Mouse (Mus musculus) intestine, embryonic 15.5 days (tissue): ENCODE results near the gene Rpap1. TPM values are rescaled to one million over a fixed set of nuclear protein-coding genes. Genes with fewer than 3 reads are reported as not detected.

Source experiments
- ATAC-seq: fragments of 200-750 bp; cut with Nextera tagmentation; 2 replicates; pipeline ENCODE4 v1.8.0; 2017; ENCODE audit warnings: moderate TSS enrichment, moderate library complexity
- H3K27ac ChIP-seq: fragments of 300-500 bp; sonication (generic); 2 replicates; pipeline ENCODE4 v1.5.1; 2015; ENCODE audit warnings: mild to moderate bottlenecking, inconsistent platforms
- H3K27me3 ChIP-seq: fragments of 300-500 bp; sonication (generic); replicated peaks from 2 replicates; pipeline ENCODE4 v1.6.1; 2015; ENCODE audit warnings: inconsistent platforms
- H3K36me3 ChIP-seq: fragments of 300-500 bp; sonication (generic); 2 replicates; pipeline ENCODE4 v1.6.1; 2015; ENCODE audit warnings: inconsistent platforms
- H3K4me1 ChIP-seq: fragments of 300-500 bp; sonication (generic); replicated peaks from 2 replicates; pipeline ENCODE4 v1.6.1; 2015; ENCODE audit warnings: inconsistent platforms
- H3K4me2 ChIP-seq: fragments of 300-500 bp; sonication (generic); replicated peaks from 2 replicates; pipeline ENCODE4 v1.6.1; 2015; ENCODE audit warnings: mild to moderate bottlenecking, inconsistent platforms
- H3K4me3 ChIP-seq: fragments of 300-500 bp; sonication (generic); replicated peaks from 2 replicates; pipeline ENCODE4 v1.5.1; 2015; ENCODE audit warnings: inconsistent platforms
- H3K9ac ChIP-seq: fragments of 300-500 bp; sonication (generic); 2 replicates; pipeline ENCODE4 v1.6.1; 2015; ENCODE audit warnings: inconsistent platforms
- H3K9me3 ChIP-seq: fragments of 300-500 bp; sonication (generic); 2 replicates; pipeline ENCODE4 v1.6.1; 2016; ENCODE audit warnings: inconsistent platforms
- WGBS: fragments of 180-500 bp; shearing (Covaris S2); methylation state at CpG from one replicate; pipeline ENCODE4 v1.1.7; 2015; 5-methylcytosine and 5-hydroxymethylcytosine counted together
- polyA plus RNA-seq: library from polyadenylated mRNA; unstranded; fragments of >200 nt; fragmentation: Nextera tagmentation; extraction: Ambion mirVana; gene quantifications from 2 replicates; pipeline ENCODE4 v1.2.1, GENCODE M21; 2015

The Rpap1 gene
- polyA plus RNA-seq, 1 experiment from 2014 or later = 24.2 TPM

DNA sequence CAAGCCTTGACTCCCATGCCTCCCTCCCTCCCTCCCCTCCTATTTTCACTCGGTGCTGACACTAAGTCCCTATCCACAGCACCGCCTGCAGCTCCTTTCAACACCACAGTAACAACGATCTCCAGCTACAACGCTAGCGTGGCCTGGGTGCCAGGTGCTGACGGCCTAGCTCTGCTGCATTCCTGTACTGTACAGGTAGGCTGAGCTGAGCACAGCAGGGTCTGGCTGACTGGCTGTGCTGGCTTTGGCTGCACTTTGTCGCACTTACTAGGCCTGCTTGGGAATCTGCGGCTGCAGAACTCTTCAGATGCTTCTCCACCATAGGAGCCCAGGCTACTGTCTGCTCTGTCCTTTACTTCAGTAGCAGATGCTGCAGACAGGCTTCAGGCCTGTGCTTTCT is 18.2 kb upstream of the Rpap1 start:
- no peak overlapping the region for H3K4me3 ChIP-seq
- ATAC-seq = no peak
- H3K9ac ChIP-seq = no peak overlapping the region
- no peak overlapping the region for H3K27ac ChIP-seq
- no peak overlapping the region for H3K4me2 ChIP-seq
- no peaks in the 10 kb centered on the region; the same call in 1 of the 2 replicates for H3K27me3 ChIP-seq
- no peaks in the 10 kb centered on the region for H3K9me3 ChIP-seq
- peaks cover 8% of the 10 kb centered on the region; the same call in 1 of the 2 replicates for H3K36me3 ChIP-seq
- 69% methylated on average over 8 of the region's 8 CpGs for WGBS
- peaks cover 15% of the 10 kb centered on the region for H3K4me1 ChIP-seq

DNA sequence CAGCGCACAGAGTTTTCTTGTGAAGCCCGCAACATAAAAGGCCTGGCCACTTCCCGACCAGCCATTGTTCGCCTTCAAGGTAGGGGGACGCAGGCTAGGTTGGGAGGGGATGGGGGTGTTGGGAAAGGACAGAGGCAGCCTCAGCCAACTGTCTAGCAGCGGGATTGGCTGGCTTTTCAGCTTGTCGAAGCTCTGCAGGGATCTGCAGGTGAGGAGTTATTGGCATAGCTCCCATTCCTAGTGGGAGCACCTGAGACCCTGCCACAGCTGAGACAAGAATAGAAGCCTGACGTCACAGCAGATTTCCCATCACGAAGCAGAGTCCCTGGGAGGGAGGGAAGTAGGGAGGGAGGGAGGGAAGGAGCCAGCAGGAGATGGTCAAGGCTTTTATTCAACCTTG is 17.4 kb upstream of the Rpap1 start:
- Histone ChIP-seq H3K27me3 (no peaks in the 10 kb centered on the region; the same call in 1 of the 2 replicates), H3K4me2 (no peak overlapping the region), H3K9me3 (no peaks in the 10 kb centered on the region), H3K4me1 (peaks cover 16% of the 10 kb centered on the region), H3K9ac (no peak overlapping the region), H3K4me3 (no peak overlapping the region), H3K36me3 (0 out of 2 replicates have a peak, but pooled peaks cover 4% of the 10 kb centered on the region), H3K27ac (no peak overlapping the region)
- WGBS = 53% methylated on average over 9 of the region's 9 CpGs
- ATAC-seq = no peak

DNA sequence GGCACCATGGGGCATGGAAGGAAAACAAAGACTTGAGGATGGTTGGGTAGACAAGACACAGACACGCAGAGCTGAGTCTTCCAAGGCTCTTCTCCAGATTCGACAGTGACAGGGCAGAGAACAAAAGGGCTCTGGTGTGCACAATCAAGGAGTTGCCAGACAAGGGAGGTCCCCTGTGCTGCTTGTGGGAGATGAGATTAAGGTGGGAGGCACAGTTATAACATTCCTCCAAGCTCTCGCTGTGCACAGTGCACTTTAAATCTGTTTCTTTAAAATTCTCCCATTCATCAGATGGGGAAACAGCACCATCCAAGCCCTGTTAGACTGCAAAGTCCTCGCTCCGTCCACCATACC is 16.9 kb upstream of the Rpap1 start:
- H3K27ac ChIP-seq = no peak overlapping the region
- 0 out of 2 replicates have a peak, but pooled peaks cover 4% of the 10 kb centered on the region for H3K36me3 ChIP-seq
- 72% methylated on average over 5 of the region's 5 CpGs for WGBS
- H3K9ac ChIP-seq = no peak overlapping the region
- H3K27me3 ChIP-seq = no peaks in the 10 kb centered on the region; the same call in 1 of the 2 replicates
- no peak for ATAC-seq
- no peak overlapping the region for H3K4me3 ChIP-seq
- H3K9me3 ChIP-seq = no peaks in the 10 kb centered on the region
- no peak overlapping the region for H3K4me2 ChIP-seq
- peaks cover 16% of the 10 kb centered on the region for H3K4me1 ChIP-seq

DNA sequence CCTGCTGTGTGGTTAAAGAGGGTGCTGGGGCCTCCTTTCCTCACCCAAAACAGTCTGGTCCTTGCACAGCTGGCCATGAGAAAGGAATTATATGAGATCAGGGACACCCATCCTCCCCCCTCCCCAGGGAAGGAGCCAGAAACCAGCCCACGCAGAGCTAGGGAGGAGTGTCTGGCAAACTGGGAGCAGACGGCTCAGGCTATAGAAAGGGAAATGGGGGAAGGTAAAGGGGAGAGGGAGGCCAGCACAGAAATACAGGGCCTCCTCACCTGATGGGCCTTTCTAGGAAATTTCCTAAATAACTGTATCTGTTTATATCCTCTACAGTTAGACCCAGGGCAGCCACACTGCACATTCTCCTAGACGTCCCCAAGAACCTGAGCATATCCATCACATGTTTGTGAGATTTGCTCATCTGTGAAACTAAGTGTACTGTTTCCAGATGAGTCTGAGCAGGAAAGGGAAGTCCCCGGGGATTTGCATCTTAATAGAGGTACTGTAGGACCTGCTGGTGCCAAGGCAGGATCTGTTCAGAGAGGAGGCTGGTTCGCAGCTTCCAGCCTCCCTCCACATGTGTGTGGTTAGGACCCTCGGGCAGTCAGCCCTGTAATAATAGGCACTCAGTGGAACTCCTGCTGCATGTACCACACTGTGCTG is 16.4 kb upstream of the Rpap1 start:
- peaks cover 16% of the 10 kb centered on the region for H3K4me1 ChIP-seq
- H3K4me2 ChIP-seq = no peak overlapping the region
- H3K4me3 ChIP-seq = no peak overlapping the region
- no peak overlapping the region for H3K27ac ChIP-seq
- no peaks in the 10 kb centered on the region; the same call in 1 of the 2 replicates for H3K27me3 ChIP-seq
- H3K36me3 ChIP-seq = 0 out of 2 replicates have a peak, but pooled peaks cover 4% of the 10 kb centered on the region
- no peak for ATAC-seq
- H3K9me3 ChIP-seq = no peaks in the 10 kb centered on the region
- WGBS = 51% methylated on average over 6 of the region's 6 CpGs
- no peak overlapping the region for H3K9ac ChIP-seq

DNA sequence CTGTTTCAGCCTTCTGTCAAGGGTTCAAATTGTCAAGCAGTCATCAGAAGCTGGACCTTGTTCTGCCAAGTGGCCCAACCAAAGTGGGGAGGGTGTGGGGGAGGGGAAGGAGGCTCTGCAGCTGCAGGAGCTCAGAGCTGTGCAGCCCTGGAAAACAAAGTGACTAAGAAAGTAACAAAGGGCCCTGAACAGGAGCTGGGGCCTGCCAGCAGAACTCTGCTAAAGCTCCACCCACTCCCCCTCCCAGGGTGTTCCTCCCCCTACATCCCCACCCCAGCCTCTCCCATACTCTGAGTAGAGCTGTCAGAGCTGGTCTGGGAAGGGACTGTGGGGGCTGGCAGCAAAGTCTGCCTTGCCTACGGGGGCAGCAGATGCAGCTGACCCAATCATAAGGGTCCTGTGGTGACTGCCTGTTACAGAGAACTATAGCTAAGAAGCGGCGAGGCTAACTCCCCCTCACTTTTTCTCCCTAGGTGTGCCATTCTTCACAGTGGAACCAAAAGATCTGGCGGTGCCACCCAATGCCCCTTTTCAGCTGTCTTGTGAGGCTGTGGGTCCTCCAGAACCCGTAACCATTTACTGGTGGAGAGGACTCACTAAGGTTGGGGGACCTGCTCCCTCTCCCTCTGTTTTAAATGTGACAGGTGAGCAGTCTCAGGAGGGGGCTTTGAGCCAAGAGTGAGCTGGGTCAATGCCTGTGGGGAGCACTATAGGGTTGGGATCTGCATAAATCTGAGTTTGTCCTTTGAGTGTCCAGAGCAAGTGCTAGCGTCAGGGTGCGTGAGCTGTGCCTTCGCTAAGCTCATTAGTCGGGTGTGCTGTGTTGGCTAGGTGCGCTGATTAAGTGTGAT is 15.7 kb upstream of the Rpap1 start:
- peak; percentile 42 for ATAC-seq
- no peak overlapping the region for H3K9ac ChIP-seq

DNA sequence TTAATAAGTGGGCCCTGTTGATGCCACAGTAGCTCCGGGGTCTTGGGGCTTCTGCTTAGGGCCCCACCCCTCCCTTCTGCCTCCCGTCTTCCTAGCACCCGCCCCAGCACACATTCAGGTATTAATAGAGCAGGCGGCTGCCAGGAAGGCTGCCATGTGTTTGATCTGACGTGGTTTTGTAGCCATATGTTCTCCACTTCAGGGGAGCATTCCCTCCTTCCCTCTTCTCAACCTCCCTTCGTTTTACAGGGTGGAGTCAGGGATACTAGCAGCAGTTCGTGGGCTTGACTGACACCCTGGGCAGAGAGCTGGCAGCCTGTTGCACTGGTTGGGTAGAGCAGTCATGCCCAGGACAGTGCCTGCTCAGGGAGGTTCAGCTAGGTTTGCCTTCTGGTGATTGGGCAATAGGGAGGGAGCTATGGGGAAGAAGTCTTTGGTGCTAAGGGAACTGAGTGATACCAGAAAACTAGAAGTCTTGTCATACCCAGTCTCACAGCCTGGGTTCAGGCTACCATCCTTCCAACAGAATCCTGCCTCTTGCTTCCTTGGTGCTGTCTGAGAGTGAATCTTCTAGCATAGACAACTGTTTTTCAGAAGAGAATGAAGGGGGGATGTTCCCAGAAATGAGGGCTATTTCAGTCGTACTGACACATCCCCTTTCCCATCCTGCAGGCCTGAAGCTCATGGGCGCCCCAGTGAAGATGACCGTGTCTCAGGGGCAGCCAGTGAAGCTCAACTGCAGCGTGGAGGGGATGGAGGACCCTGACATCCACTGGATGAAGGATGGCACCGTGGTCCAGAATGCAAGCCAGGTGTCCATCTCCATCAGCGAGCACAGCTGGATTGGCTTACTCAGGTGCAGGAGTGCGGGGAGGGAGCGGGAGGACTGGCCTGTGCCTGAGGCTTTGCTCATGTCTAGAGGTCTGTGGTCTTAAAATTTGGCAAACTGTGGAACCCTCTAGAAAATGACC is 13.8 kb upstream of the Rpap1 start:
- peaks cover 2% of the 10 kb centered on the region; the same call in 1 of the 2 replicates for H3K27me3 ChIP-seq
- H3K4me3 ChIP-seq = no peak overlapping the region
- H3K27ac ChIP-seq = no peak overlapping the region
- H3K4me1 ChIP-seq = peaks cover 23% of the 10 kb centered on the region
- H3K9ac ChIP-seq = no peak overlapping the region
- 66% methylated on average over 15 of the region's 15 CpGs for WGBS
- no peaks in the 10 kb centered on the region for H3K9me3 ChIP-seq
- 0 out of 2 replicates have a peak, but pooled peaks cover 4% of the 10 kb centered on the region for H3K36me3 ChIP-seq
- ATAC-seq = no peak
- peak overlapping the region; percentile 96 for H3K4me2 ChIP-seq

More for the DNA sequence above, 15.7 kb upstream of the Rpap1 start:
- H3K4me1 ChIP-seq = peaks cover 21% of the 10 kb centered on the region
- 70% methylated on average over 10 of the region's 10 CpGs for WGBS
- no peaks in the 10 kb centered on the region; the same call in 1 of the 2 replicates for H3K27me3 ChIP-seq
- no peak overlapping the region for H3K4me2 ChIP-seq
- no peak overlapping the region for H3K4me3 ChIP-seq
- no peaks in the 10 kb centered on the region for H3K9me3 ChIP-seq
- 0 out of 2 replicates have a peak, but pooled peaks cover 4% of the 10 kb centered on the region for H3K36me3 ChIP-seq
- H3K27ac ChIP-seq = no peak overlapping the region

DNA sequence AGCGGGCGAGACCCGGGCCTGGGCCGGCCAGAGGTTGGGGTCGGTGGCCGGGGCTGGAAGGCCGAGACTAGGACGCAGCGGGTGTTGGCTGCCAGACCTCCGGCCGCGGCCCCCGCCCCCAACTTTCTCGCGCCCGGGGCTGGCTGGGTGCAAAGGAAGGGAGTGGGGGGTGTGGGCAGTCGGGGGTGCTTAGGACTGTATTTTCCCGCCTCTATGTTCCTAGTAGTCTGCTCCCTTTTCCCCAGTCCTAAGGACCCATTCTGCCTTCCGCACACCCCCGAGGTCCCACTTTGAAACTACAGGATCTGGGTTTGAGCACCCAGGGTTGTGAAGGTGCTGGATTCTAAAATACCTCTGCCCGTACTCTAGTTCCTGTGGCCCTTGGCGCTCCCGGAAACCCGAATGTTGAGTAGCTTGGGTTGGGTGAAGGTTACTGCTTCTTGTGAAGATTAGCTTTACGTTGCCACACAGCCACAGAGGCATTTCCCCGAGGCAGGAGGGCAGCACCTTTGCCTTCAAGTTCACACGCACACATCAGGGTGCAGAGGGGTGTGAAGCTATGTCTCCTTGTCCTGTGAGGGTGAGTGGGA is 12.7 kb upstream of the Rpap1 start:
- Histone ChIP-seq H3K9ac (peak overlapping the region; percentile 76), H3K4me2 (peak overlapping the region; percentile 96), H3K9me3 (no peaks in the 10 kb centered on the region), H3K4me3 (peak overlapping the region; percentile 70), H3K27ac (peak overlapping the region; percentile 24; the same call in 1 of the 2 replicates), H3K4me1 (peaks cover 23% of the 10 kb centered on the region), H3K36me3 (0 out of 2 replicates have a peak, but pooled peaks cover 4% of the 10 kb centered on the region), H3K27me3 (peaks cover 2% of the 10 kb centered on the region; the same call in 1 of the 2 replicates)
- peak; percentile 61 for ATAC-seq
- WGBS = 1% methylated on average over 27 of the region's 27 CpGs

DNA sequence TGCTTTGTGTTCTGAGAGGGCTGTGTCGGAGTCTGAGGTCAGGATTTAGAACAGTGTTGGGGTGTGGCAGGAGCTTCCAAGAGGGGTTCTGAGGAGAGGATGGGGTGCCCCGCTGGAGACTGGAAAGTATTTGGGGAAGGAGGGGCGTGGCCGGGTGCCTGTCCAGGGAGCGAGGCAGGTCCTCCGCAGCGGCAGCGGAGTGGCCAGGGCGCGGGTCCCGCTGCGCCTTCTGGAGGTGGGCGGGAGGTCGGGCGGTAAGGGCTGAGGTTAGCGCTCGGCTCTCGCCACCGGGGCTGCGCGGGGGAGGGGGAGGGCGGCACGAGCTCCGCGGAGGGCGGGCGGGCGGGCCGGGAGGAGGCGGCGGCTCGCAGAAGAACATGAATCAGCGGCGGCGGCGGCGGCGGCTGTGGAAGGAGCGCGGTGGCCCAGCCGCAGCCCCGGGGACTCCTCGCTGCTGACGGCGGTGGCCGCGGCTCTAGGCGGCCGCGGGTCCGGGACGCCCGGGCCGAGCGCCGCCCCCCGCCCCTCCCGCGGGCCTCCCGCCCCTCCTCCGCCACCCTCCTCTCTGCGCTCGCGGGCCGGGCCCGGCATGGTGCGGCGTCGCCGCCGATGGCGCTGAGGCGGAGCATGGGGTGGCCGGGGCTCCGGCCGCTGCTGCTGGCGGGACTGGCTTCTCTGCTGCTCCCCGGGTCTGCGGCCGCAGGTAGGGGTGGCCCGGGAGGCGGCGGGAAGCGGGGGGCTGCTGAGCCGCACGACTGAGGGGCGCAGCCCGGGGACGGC is 12.0 kb upstream of the Rpap1 start:
- ATAC-seq = peak; percentile 85
- WGBS = under 1% methylated on average over 52 of the region's 89 CpGs
- Histone ChIP-seq H3K4me1 (peaks cover 23% of the 10 kb centered on the region), H3K4me2 (peak overlapping the region; percentile 96), H3K27ac (peak overlapping the region; percentile 27; the same call in 1 of the 2 replicates), H3K4me3 (peak overlapping the region; percentile 70), H3K9ac (peak overlapping the region; percentile 76), H3K27me3 (peaks cover 2% of the 10 kb centered on the region; the same call in 1 of the 2 replicates), H3K36me3 (0 out of 2 replicates have a peak, but pooled peaks cover under 1% of the 10 kb centered on the region), H3K9me3 (no peaks in the 10 kb centered on the region)

DNA sequence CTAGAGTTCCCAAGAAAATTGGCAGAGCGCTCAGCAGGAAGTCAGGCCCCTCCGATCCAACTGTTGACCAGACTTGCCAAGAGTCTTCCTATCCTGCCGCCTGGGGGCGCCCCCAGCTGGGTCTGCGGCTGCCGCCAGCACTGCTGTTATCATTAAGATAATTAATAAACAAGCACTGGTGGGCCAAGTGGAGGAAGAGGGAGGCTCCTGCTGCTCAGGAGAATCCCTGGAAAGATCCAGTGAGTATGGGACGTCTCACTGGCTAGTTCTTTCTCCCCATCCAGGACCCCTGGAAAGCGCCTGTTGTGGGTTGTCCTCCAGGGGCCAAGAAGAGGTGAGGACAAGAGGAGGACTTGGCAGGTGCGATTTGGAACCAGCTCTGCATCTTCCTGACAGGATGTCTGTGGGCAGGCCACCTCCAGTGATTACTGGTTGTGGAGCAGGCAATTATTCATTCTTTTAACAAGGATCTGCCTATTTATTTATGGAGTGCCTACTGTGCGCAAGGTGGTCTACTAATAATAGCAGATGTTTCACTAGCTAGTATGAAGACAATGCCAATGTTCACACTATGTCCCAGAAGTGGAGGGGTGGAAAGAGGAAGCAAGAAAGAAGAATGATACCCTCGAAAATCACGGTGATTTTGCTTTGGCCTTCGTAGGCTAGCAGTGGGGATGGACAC is 11.1 kb upstream of the Rpap1 start:
- H3K27me3 ChIP-seq = peaks cover 2% of the 10 kb centered on the region; the same call in 1 of the 2 replicates
- H3K36me3 ChIP-seq = no peaks in the 10 kb centered on the region
- peaks cover 23% of the 10 kb centered on the region for H3K4me1 ChIP-seq
- 11% methylated on average over 13 of the region's 13 CpGs for WGBS
- no peaks in the 10 kb centered on the region for H3K9me3 ChIP-seq
- ATAC-seq = no peak
- H3K4me3 ChIP-seq = 0 out of 2 replicates have a peak overlapping the region, but pooled peaks have one; percentile 0
- no peak overlapping the region for H3K9ac ChIP-seq
- peak overlapping the region; percentile 96; the same call in 1 of the 2 replicates for H3K4me2 ChIP-seq
- no peak overlapping the region for H3K27ac ChIP-seq

DNA sequence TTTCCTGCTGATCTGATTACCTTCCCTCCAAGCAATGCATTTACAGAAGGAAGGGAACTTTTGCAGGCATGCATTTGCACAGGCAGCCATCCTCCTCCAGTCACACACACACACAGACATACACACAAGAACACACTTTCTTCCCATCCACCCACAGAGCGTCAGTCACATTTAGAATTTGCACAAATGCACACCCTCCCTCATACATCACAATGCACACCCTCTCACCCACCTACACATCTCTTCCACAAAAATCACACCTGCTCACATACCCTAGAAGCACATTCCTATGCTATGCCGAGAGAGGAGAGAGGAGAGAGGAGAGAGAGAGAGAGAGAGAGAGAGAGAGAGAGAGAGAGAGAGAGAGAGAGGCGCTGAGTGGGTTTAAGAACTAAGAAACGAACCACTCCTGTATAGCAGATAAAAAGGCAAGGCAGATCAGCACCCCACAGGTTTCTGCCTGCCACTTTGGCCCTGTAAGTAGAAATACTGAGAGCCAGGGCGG is 10.0 kb upstream of the Rpap1 start, which contains the start of gene Tyro3:
Gene Tyro3 (plus strand): TSS at position 455 of the 505 bp plus-strand sequence.
- 0 out of 2 replicates have a peak within 1 kb of the TSS, but pooled peaks have one; percentile 0 for H3K4me3 ChIP-seq
- no peak within 1 kb of the TSS for H3K9ac ChIP-seq
- H3K9me3 ChIP-seq = no peaks in the 10 kb centered on the region
- H3K4me2 ChIP-seq = 0 out of 2 replicates have a peak within 1 kb of the TSS, but pooled peaks have one; percentile 96
- no peak for ATAC-seq
- H3K27me3 ChIP-seq = peaks cover 2% of the 10 kb centered on the region; the same call in 1 of the 2 replicates
- no peak within 1 kb of the TSS for H3K27ac ChIP-seq
- WGBS = 71% methylated on average over 5 of the region's 5 CpGs
- no peaks in the 10 kb centered on the region for H3K36me3 ChIP-seq
- peaks cover 15% of the 10 kb centered on the region for H3K4me1 ChIP-seq
